Mouse (Mus musculus) liver, embryonic 11.5 days (tissue): ENCODE data around the gene Fundc1. TPM values are rescaled to one million over a fixed set of nuclear protein-coding genes. Genes with fewer than 3 reads are reported as not detected.
"Not testable (repeated sequence)": the region's sequence is repeated elsewhere in the genome, so short reads cannot be mapped to it uniquely, and the experiment has no call there.

Source experiments
- ATAC-seq: fragments of 200-750 bp; cut with Nextera tagmentation; replicated peaks from 2 replicates; pipeline ENCODE4 v1.8.0; 2017; ENCODE audit warnings: moderate number of reproducible peaks, mild to moderate bottlenecking, moderate TSS enrichment, moderate library complexity; ENCODE audit not compliant: low FRiP score
- DNase-seq: peaks from one replicate; pipeline ENCODE4 v3.0.0-alpha.2; 2017; ENCODE audit warnings: low spot score
- H3K27ac ChIP-seq: fragments of 300-500 bp; sonication (generic); 2 replicates; pipeline ENCODE4 v1.5.1; 2014; ENCODE audit warnings: mild to moderate bottlenecking, low read depth, low read length, control low read depth
- H3K27me3 ChIP-seq: fragments of 300-500 bp; sonication (generic); replicated peaks from 2 replicates; pipeline ENCODE4 v1.6.1; 2014; ENCODE audit warnings: low read length, mixed read lengths; ENCODE audit not compliant: control insufficient read depth, insufficient read depth
- H3K36me3 ChIP-seq: fragments of 300-500 bp; sonication (generic); 2 replicates; pipeline ENCODE4 v1.6.1; 2014; ENCODE audit warnings: mild to moderate bottlenecking, low read length, moderate library complexity, mixed read lengths; ENCODE audit not compliant: control insufficient read depth, insufficient read depth
- H3K4me1 ChIP-seq: fragments of 300-500 bp; sonication (generic); replicated peaks from 2 replicates; pipeline ENCODE4 v1.6.1; 2014; ENCODE audit warnings: low read length, mixed read lengths; ENCODE audit not compliant: control insufficient read depth, insufficient read depth
- H3K4me2 ChIP-seq: fragments of 300-500 bp; sonication (generic); 2 replicates; pipeline ENCODE4 v1.6.1; 2014; ENCODE audit warnings: mild to moderate bottlenecking, control low read depth, moderate library complexity
- H3K4me3 ChIP-seq: fragments of 300-500 bp; sonication (generic); 2 replicates; pipeline ENCODE4 v1.5.1; 2014; ENCODE audit warnings: low read depth, low read length, control low read depth
- H3K9ac ChIP-seq: fragments of 300-500 bp; sonication (generic); 2 replicates; pipeline ENCODE4 v1.6.1; 2014; ENCODE audit warnings: low read depth, low read length, control low read depth
- H3K9me3 ChIP-seq: fragments of 300-500 bp; sonication (generic); 2 replicates; pipeline ENCODE4 v1.6.1; 2016; ENCODE audit warnings: low read length, inconsistent platforms, mixed read lengths; ENCODE audit not compliant: control insufficient read depth
- WGBS: fragments of 180-500 bp; shearing (Covaris S2); extraction: QIAGEN DNeasy Blood & Tissue Kit; methylation state at CpG from one replicate; pipeline ENCODE4 v1.1.7; 2014; 5-methylcytosine and 5-hydroxymethylcytosine counted together
- polyA plus RNA-seq: library from polyadenylated mRNA; unstranded; fragments of >200 nt; fragmentation: Nextera tagmentation; extraction: Ambion mirVana; gene quantifications from 2 replicates; pipeline ENCODE4 v1.2.1, GENCODE M21; 2014

Gene Fundc1
- polyA plus RNA-seq, 1 experiment from 2014 or later, result 33.3 TPM

- H3K4me1 ChIP-seq, result no peaks in the 10 kb centered on the region
- no peak overlapping the region for H3K4me2 ChIP-seq
- no peak overlapping the region for H3K27ac ChIP-seq
- no peaks in the 10 kb centered on the region for H3K36me3 ChIP-seq
- H3K4me3 ChIP-seq, result no peak overlapping the region
- DNase-seq (no peak), ATAC-seq (no peak)
- H3K27me3 ChIP-seq, result no peaks in the 10 kb centered on the region
- no peaks in the 10 kb centered on the region for H3K9me3 ChIP-seq
- H3K9ac ChIP-seq, result no peak overlapping the region
Measured at GRCm38 (mm10) chrX:17564732-17565131, 7.4 kb downstream of the Fundc1 start.

- Histone ChIP-seq H3K9ac (no peak overlapping the region), H3K4me1 (no peaks in the 10 kb centered on the region), H3K4me2 (no peak overlapping the region), H3K4me3 (no peak overlapping the region), H3K9me3 (no peaks in the 10 kb centered on the region), H3K27ac (no peak overlapping the region), H3K27me3 (no peaks in the 10 kb centered on the region), H3K36me3 (no peaks in the 10 kb centered on the region; the same call in 1 of the 2 replicates)
- no peak for ATAC-seq
- no peak for DNase-seq
- 71% methylated on average over 4 of the region's 4 CpGs for WGBS
Measured at GRCm38 (mm10) chrX:17558746-17559145, 13.4 kb downstream of the Fundc1 start.

GRCm38 (mm10) chrX:17554488-17554887 is 17.6 kb downstream of the Fundc1 start:
- DNase-seq (no peak), ATAC-seq (no peak)
- Histone ChIP-seq H3K27ac (no peak overlapping the region), H3K4me3 (no peak overlapping the region), H3K9ac (no peak overlapping the region), H3K4me1 (no peaks in the 10 kb centered on the region), H3K4me2 (no peak overlapping the region), H3K36me3 (no peaks in the 10 kb centered on the region; the same call in 1 of the 2 replicates), H3K27me3 (no peaks in the 10 kb centered on the region), H3K9me3 (no peaks in the 10 kb centered on the region)
- WGBS, result 83% methylated on average over 4 of the region's 4 CpGs

- H3K4me2 ChIP-seq, H3K4me1 ChIP-seq, H3K27ac ChIP-seq, H3K36me3 ChIP-seq, H3K4me3 ChIP-seq, H3K9me3 ChIP-seq, ATAC-seq, H3K9ac ChIP-seq, DNase-seq, H3K27me3 ChIP-seq: not testable (repeated sequence)
Measured at GRCm38 (mm10) chrX:17551586-17551985, 20.5 kb downstream of the Fundc1 start.

GRCm38 (mm10) chrX:17547143-17547806 is 24.9 kb downstream of the Fundc1 start:
- Histone ChIP-seq H3K4me2 (no peak overlapping the region), H3K4me1 (no peaks in the 10 kb centered on the region), H3K9me3 (no peaks in the 10 kb centered on the region), H3K27me3 (no peaks in the 10 kb centered on the region), H3K4me3 (no peak overlapping the region), H3K36me3 (no peaks in the 10 kb centered on the region), H3K9ac (no peak overlapping the region), H3K27ac (no peak overlapping the region)
- ATAC-seq (no peak), DNase-seq (no peak)
- WGBS, result 60% methylated on average over 6 of the region's 6 CpGs

- H3K27me3 ChIP-seq, result no peaks in the 10 kb centered on the region
- no peaks in the 10 kb centered on the region for H3K4me1 ChIP-seq
- H3K4me2 ChIP-seq, result no peak overlapping the region
- H3K36me3 ChIP-seq, result no peaks in the 10 kb centered on the region
- no peaks in the 10 kb centered on the region for H3K9me3 ChIP-seq
- H3K27ac ChIP-seq, result no peak overlapping the region
- H3K9ac ChIP-seq, result no peak overlapping the region
- WGBS, result 66% methylated on average over 2 of the region's 2 CpGs
- H3K4me3 ChIP-seq, result no peak overlapping the region
- no peak for ATAC-seq
- no peak for DNase-seq
Measured at GRCm38 (mm10) chrX:17544860-17545492, 27.1 kb downstream of the Fundc1 start.

GRCm38 (mm10) chrX:17537701-17538100 is 34.4 kb downstream of the Fundc1 start:
- 71% methylated on average over 4 of the region's 4 CpGs for WGBS
- DNase-seq, result no peak

GRCm38 (mm10) chrX:17527008-17527407 is 45.1 kb downstream of the Fundc1 start:
- Histone ChIP-seq H3K4me2 (no peak overlapping the region), H3K4me3 (no peak overlapping the region), H3K9ac (no peak overlapping the region), H3K27me3 (no peaks in the 10 kb centered on the region), H3K9me3 (no peaks in the 10 kb centered on the region), H3K27ac (no peak overlapping the region), H3K4me1 (no peaks in the 10 kb centered on the region), H3K36me3 (no peaks in the 10 kb centered on the region)
- no peak for DNase-seq
- WGBS, result 80% methylated on average over 2 of the region's 2 CpGs
- no peak for ATAC-seq

More at GRCm38 (mm10) chrX:17537701-17538100, 34.4 kb downstream of the Fundc1 start:
- Histone ChIP-seq H3K4me3 (no peak overlapping the region), H3K27me3 (no peaks in the 10 kb centered on the region), H3K4me1 (no peaks in the 10 kb centered on the region), H3K27ac (no peak overlapping the region), H3K36me3 (no peaks in the 10 kb centered on the region), H3K9me3 (no peaks in the 10 kb centered on the region), H3K9ac (no peak overlapping the region), H3K4me2 (no peak overlapping the region)
- no peak for ATAC-seq

- no peak overlapping the region for H3K4me3 ChIP-seq
- H3K4me2 ChIP-seq, result no peak overlapping the region
- H3K9me3 ChIP-seq, result no peaks in the 10 kb centered on the region
- no peak for DNase-seq
- no peaks in the 10 kb centered on the region for H3K27me3 ChIP-seq
- H3K36me3 ChIP-seq, result no peaks in the 10 kb centered on the region
- no peak overlapping the region for H3K27ac ChIP-seq
- 26% methylated on average over 3 of the region's 3 CpGs for WGBS
- ATAC-seq, result no peak
- no peak overlapping the region for H3K9ac ChIP-seq
- H3K4me1 ChIP-seq, result no peaks in the 10 kb centered on the region
Measured at GRCm38 (mm10) chrX:17521221-17521716, 50.9 kb downstream of the Fundc1 start.
